Mouse (Mus musculus): ENCODE measurements around the gene Abr. TPM values are rescaled to one million over a fixed set of nuclear protein-coding genes. Genes with fewer than 3 reads are reported as not detected.

Gene Abr
- polyA plus RNA-seq, 1 experiment from 2014 or later = 42.7 TPM

DNA sequence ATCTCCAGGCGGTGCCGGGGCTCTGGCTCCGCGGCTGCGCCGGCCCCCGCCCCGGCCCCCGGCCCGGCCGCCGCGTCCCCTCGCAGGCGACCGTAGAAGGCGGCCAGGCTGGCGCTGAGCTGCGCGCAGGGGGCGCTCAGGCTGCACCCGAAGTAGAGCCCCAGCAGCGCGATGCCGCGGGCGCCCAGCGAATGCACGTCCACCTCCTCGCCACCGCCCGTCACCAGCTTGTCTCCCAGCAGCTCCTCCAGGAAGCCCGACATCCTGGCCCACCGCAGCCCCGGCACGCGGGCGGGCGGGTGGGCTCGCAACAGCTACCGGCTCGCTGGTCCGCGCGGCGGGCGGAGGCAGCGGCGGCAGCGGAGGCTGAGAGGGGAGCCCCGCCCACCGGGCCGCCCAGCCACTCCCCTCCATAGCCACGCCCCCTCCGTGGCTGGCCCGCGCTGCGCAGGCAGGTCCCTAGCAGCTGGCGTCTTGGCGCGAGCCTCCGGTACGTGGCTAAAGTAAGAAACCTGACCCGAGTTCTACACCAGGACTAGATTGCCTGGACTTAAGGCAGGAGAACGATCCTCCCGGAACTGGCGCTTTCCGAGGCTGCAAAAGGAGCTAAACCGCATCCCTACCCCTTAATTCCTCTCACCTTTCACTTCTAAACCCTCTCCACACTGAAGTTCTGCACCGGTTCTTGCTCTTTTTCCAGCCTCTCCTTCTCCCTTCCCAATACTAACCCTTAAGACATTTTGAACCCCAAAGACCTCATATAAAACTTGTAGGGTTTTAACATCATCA lies 223.1 kb downstream of the Abr start, which contains the start of gene Nxn:
Gene Nxn (minus strand): TSS at position 343 of the 789 bp plus-strand sequence.
- no peaks in the 10 kb centered on the region for H3K36me3 ChIP-seq (ENCODE audit: control insufficient read depth, insufficient read depth, low read length)
- peak within 1 kb of the TSS; percentile 83 for H3K4me2 ChIP-seq (replicated peaks; ENCODE audit: low read depth, low read length)
- H3K4me3 ChIP-seq (ENCODE audit: low read depth, low read length) = peak within 1 kb of the TSS; percentile 93
- no peaks in the 10 kb centered on the region for H3K9me3 ChIP-seq (ENCODE audit: control insufficient read depth, low read depth, low read length)
- WGBS = under 1% methylated on average over 60 of the region's 70 CpGs
- no peaks in the 10 kb centered on the region for H3K27me3 ChIP-seq (ENCODE audit: control insufficient read depth, insufficient read depth, low read length)
- H3K4me1 ChIP-seq (ENCODE audit: control insufficient read depth, insufficient read depth, low read length) = 0 out of 2 replicates have a peak, but pooled peaks cover 4% of the 10 kb centered on the region
- peak; percentile 94 for ATAC-seq (ENCODE audit: insufficient number of reproducible peaks, insufficient read depth, low FRiP score, low read depth)
- H3K27ac ChIP-seq (ENCODE audit: low read length) = peak within 1 kb of the TSS; percentile 91
- peak within 1 kb of the TSS; percentile 86 for H3K9ac ChIP-seq (replicated peaks; ENCODE audit: low read depth, low read length)

DNA sequence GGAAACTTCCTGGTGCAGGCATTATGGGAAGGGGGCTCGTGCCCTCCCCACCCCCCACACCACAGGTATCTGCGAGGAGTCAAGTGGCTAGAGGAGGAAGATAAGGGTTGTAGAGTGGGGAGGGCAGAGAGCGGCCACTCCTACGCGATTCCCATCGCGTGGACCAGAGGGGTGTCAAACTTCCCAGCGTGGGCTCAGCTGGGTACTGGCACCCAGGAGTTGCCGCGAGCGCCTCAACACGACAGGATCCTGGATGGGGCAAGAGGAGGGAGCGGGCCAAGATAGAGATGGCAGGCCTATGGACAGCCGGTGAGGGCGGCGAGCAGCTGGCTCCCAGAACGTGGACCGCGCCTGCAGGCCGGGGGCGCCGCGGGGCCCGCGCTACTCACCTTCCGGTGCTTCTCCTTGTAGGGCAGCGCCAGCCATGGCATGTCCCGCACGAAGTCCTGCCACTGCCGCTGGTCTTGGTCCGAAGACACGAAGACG lies 223.8 kb downstream of the Abr start:
- Histone ChIP-seq H3K4me2 (replicated peaks; ENCODE audit: low read depth, low read length) (peak overlapping the region; percentile 83), H3K4me1 (ENCODE audit: control insufficient read depth, insufficient read depth, low read length) (0 out of 2 replicates have a peak, but pooled peaks cover 4% of the 10 kb centered on the region), H3K36me3 (ENCODE audit: control insufficient read depth, insufficient read depth, low read length) (no peaks in the 10 kb centered on the region), H3K9ac (replicated peaks; ENCODE audit: low read depth, low read length) (peak overlapping the region; percentile 86), H3K27ac (ENCODE audit: low read length) (peak overlapping the region; percentile 91), H3K27me3 (ENCODE audit: control insufficient read depth, insufficient read depth, low read length) (no peaks in the 10 kb centered on the region), H3K4me3 (ENCODE audit: low read depth, low read length) (peak overlapping the region; percentile 93), H3K9me3 (ENCODE audit: control insufficient read depth, low read depth, low read length) (no peaks in the 10 kb centered on the region)
- peak; percentile 7; the same call in 1 of the 2 replicates for ATAC-seq (ENCODE audit: insufficient number of reproducible peaks, insufficient read depth, low FRiP score, low read depth)
- WGBS = under 1% methylated on average over 33 of the region's 33 CpGs

DNA sequence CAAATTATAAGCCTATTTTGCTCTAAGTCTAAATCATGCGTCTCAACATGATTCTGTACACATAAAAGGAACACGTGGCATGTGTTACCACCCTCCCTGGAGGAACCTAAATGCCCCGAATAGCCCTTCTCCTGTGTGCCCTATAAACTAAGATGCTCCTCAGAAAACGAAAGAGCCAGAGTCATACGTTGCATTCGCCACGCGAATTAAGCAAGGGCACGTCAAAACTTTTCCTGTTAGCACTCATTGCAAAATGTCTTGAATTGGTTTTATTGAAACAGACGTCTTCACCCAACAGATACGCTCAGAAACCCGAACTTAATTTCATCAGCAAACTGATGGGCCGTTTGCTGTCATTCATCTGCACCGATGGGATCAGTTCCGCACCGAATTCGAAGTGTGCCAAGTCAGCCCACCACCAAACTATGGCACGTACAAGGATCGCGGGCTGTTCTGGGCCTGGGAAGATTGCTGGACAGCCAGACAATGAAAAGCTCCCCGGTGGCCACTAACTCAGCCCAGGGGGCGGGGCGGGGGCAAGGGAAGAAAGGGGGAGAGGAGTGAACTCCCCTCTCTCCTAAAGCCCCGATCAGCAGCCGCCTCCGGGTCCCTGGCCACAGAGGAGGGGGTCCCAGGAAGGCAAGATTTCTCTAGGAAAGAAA lies 224.3 kb downstream of the Abr start:
- WGBS = under 1% methylated on average over 25 of the region's 26 CpGs
- 0 out of 2 replicates have a peak, but pooled peaks have one; percentile 20 for ATAC-seq (ENCODE audit: insufficient number of reproducible peaks, insufficient read depth, low FRiP score, low read depth)
- no peaks in the 10 kb centered on the region for H3K9me3 ChIP-seq (ENCODE audit: control insufficient read depth, low read depth, low read length)
- no peaks in the 10 kb centered on the region for H3K36me3 ChIP-seq (ENCODE audit: control insufficient read depth, insufficient read depth, low read length)
- peak overlapping the region; percentile 91 for H3K27ac ChIP-seq (ENCODE audit: low read length)
- H3K4me2 ChIP-seq (replicated peaks; ENCODE audit: low read depth, low read length) = peak overlapping the region; percentile 83
- no peaks in the 10 kb centered on the region for H3K27me3 ChIP-seq (ENCODE audit: control insufficient read depth, insufficient read depth, low read length)
- peak overlapping the region; percentile 86 for H3K9ac ChIP-seq (replicated peaks; ENCODE audit: low read depth, low read length)
- H3K4me3 ChIP-seq (ENCODE audit: low read depth, low read length) = peak overlapping the region; percentile 93
- H3K4me1 ChIP-seq (ENCODE audit: control insufficient read depth, insufficient read depth, low read length) = peaks cover 7% of the 10 kb centered on the region; the same call in 1 of the 2 replicates

DNA sequence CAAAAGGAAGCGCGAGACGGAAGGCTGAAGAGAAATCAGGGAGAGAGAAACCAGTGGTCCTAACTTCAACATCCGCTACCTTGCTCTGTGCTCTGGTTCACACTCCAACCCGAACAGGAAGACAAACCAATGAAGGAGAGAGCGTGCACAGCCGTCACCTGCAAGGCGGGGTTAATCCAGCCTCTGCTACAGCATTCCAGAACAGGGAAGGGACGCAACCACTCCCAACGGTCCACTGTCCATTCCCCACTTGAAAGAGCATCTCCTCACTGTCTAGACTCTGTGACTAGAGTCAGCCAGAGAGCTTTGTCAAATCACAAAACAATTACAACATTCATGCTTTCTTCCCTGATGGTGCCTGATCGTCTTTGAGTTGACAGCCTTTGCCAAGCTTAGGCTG lies 229.1 kb downstream of the Abr start:
- no peak overlapping the region for H3K4me2 ChIP-seq (replicated peaks; ENCODE audit: low read depth, low read length)
- no peaks in the 10 kb centered on the region for H3K27me3 ChIP-seq (ENCODE audit: control insufficient read depth, insufficient read depth, low read length)
- H3K36me3 ChIP-seq (ENCODE audit: control insufficient read depth, insufficient read depth, low read length) = no peaks in the 10 kb centered on the region
- H3K4me3 ChIP-seq (ENCODE audit: low read depth, low read length) = no peak overlapping the region
- WGBS = 77% methylated on average over 11 of the region's 11 CpGs
- H3K4me1 ChIP-seq (ENCODE audit: control insufficient read depth, insufficient read depth, low read length) = peaks cover 5% of the 10 kb centered on the region; the same call in 1 of the 2 replicates
- ATAC-seq (ENCODE audit: insufficient number of reproducible peaks, insufficient read depth, low FRiP score, low read depth) = no peak
- no peak overlapping the region for H3K27ac ChIP-seq (ENCODE audit: low read length)
- H3K9me3 ChIP-seq (ENCODE audit: control insufficient read depth, low read depth, low read length) = no peaks in the 10 kb centered on the region
- H3K9ac ChIP-seq (replicated peaks; ENCODE audit: low read depth, low read length) = no peak overlapping the region

DNA sequence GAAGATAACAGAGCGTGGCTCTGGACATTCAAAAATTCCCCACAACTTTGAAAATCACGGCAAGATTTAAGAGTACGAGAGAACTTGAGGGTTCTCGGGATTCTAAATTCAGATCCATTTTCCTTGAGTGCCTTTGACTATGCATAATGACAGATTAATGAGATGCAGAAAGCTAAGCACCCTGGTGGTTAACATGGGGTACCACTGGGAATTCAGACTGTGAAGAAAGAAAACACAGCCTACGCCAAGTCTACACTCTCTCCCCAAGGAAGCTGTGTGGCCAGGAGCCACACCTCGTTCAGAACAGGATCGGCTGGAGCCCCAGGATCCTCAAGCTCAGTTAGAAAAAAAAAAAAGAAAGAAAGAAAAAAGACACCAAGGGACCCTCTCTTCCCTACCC lies 229.6 kb downstream of the Abr start:
- Histone ChIP-seq H3K27ac (ENCODE audit: low read length) (no peak overlapping the region), H3K9ac (replicated peaks; ENCODE audit: low read depth, low read length) (no peak overlapping the region), H3K4me1 (ENCODE audit: control insufficient read depth, insufficient read depth, low read length) (peaks cover 5% of the 10 kb centered on the region; the same call in 1 of the 2 replicates), H3K27me3 (ENCODE audit: control insufficient read depth, insufficient read depth, low read length) (no peaks in the 10 kb centered on the region), H3K36me3 (ENCODE audit: control insufficient read depth, insufficient read depth, low read length) (no peaks in the 10 kb centered on the region), H3K9me3 (ENCODE audit: control insufficient read depth, low read depth, low read length) (no peaks in the 10 kb centered on the region), H3K4me2 (replicated peaks; ENCODE audit: low read depth, low read length) (no peak overlapping the region), H3K4me3 (ENCODE audit: low read depth, low read length) (no peak overlapping the region)
- 84% methylated on average over 7 of the region's 7 CpGs for WGBS
- ATAC-seq (ENCODE audit: insufficient number of reproducible peaks, insufficient read depth, low FRiP score, low read depth) = no peak

DNA sequence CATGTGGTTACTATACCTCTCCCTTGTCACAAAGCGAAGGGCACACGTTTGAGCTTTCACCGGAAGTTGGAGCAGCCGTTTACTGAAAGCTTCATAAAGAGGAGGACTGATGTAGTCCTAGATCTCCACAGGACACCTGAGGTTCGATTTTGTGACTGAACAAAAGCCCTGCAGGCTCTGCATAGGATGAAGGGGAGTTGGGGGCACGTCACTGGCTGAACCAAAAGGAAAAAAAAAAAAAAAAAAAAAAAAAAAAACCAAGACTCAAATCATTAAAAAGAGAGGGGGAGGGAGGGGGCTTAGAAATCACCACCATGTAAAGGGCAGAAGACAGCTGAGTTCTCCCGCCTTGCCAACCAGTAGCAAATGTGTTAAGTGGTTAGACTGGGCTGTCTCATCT lies 233.4 kb downstream of the Abr start:
- ATAC-seq (ENCODE audit: insufficient number of reproducible peaks, insufficient read depth, low FRiP score, low read depth) = no peak
- Histone ChIP-seq H3K4me1 (ENCODE audit: control insufficient read depth, insufficient read depth, low read length) (peaks cover 5% of the 10 kb centered on the region; the same call in 1 of the 2 replicates), H3K27me3 (ENCODE audit: control insufficient read depth, insufficient read depth, low read length) (no peaks in the 10 kb centered on the region), H3K9me3 (ENCODE audit: control insufficient read depth, low read depth, low read length) (no peaks in the 10 kb centered on the region), H3K4me2 (replicated peaks; ENCODE audit: low read depth, low read length) (peak overlapping the region; percentile 24), H3K4me3 (ENCODE audit: low read depth, low read length) (no peak overlapping the region), H3K27ac (ENCODE audit: low read length) (no peak overlapping the region), H3K9ac (replicated peaks; ENCODE audit: low read depth, low read length) (no peak overlapping the region), H3K36me3 (ENCODE audit: control insufficient read depth, insufficient read depth, low read length) (no peaks in the 10 kb centered on the region)
- WGBS = 26% methylated on average over 7 of the region's 7 CpGs

DNA sequence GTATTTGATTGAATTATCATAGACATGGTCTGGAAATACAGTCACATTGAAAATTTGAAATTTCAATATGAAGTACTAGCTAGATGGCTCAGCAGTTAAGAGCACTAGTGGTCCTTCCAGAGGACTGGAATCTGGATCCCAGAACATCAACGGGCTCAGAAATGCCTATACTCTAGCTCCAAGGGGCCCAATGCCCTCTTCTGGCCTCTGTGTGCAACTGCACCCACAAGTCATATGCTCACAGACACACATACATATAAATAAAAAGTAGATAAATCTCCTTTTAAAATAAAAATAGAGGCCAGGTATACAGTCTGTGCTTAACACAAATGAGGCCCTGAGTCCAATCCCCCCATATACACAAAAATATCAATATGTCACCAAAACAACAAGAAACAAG lies 235.0 kb downstream of the Abr start:
- no peak overlapping the region for H3K27ac ChIP-seq (ENCODE audit: low read length)

DNA sequence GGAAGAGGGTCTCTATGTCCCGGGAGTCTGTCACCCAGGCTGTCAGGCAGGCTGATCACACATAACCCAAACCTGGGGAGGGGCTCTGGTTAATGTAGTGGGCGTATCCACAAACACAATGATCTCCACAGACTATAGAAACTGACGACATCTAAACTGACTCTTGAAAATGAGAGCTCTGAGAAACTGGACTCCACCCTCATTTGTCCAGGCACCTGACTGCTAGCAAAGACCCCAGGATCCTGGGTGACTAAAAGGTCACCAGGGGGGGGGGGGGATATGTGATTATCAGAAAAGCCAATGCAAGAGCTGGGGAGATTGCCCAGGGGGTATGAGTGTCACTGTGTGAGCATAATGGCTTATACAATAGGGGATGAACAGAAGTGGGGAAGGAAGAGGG lies 236.4 kb downstream of the Abr start:
- Histone ChIP-seq H3K4me1 (ENCODE audit: control insufficient read depth, insufficient read depth, low read length) (peaks cover 17% of the 10 kb centered on the region), H3K36me3 (ENCODE audit: control insufficient read depth, insufficient read depth, low read length) (no peaks in the 10 kb centered on the region), H3K9me3 (ENCODE audit: control insufficient read depth, low read depth, low read length) (no peaks in the 10 kb centered on the region), H3K27me3 (ENCODE audit: control insufficient read depth, insufficient read depth, low read length) (no peaks in the 10 kb centered on the region), H3K4me2 (replicated peaks; ENCODE audit: low read depth, low read length) (no peak overlapping the region), H3K9ac (replicated peaks; ENCODE audit: low read depth, low read length) (no peak overlapping the region), H3K27ac (ENCODE audit: low read length) (no peak overlapping the region), H3K4me3 (ENCODE audit: low read depth, low read length) (no peak overlapping the region)
- 54% methylated on average over 3 of the region's 3 CpGs for WGBS
- no peak for ATAC-seq (ENCODE audit: insufficient number of reproducible peaks, insufficient read depth, low FRiP score, low read depth)

More for the DNA sequence above, 235.0 kb downstream of the Abr start:
- Histone ChIP-seq H3K9me3 (ENCODE audit: control insufficient read depth, low read depth, low read length) (no peaks in the 10 kb centered on the region), H3K4me1 (ENCODE audit: control insufficient read depth, insufficient read depth, low read length) (peaks cover 13% of the 10 kb centered on the region), H3K4me3 (ENCODE audit: low read depth, low read length) (no peak overlapping the region), H3K36me3 (ENCODE audit: control insufficient read depth, insufficient read depth, low read length) (no peaks in the 10 kb centered on the region), H3K27me3 (ENCODE audit: control insufficient read depth, insufficient read depth, low read length) (no peaks in the 10 kb centered on the region), H3K9ac (replicated peaks; ENCODE audit: low read depth, low read length) (no peak overlapping the region), H3K4me2 (replicated peaks; ENCODE audit: low read depth, low read length) (no peak overlapping the region)
- ATAC-seq (ENCODE audit: insufficient number of reproducible peaks, insufficient read depth, low FRiP score, low read depth) = no peak
- WGBS = 91% methylated on average over 1 of the region's 1 CpGs

Data from stomach, embryonic 14.5 days (tissue).